Comparison of ENCODE assay signal across 8 mouse cellular contexts in genomic region chr13:31805831-31806427, GRCm38 (mm10). TPM values are rescaled to one million over a fixed set of nuclear protein-coding genes. Genes with fewer than 3 reads are reported as not detected.
DNase-seq lines count a peak whose midpoint lies in the region; ATAC-seq and TF ChIP-seq lines count a peak whose summit lies in the region.

No protein-coding gene starts in this region.

- H3K27ac ChIP-seq in embryonic facial prominence, embryonic 13.5 days = peak overlapping the region; percentile 95
- H3K27ac ChIP-seq in intestine, embryonic 15.5 days = no peak overlapping the region
- H3K27ac ChIP-seq in neural tube, embryonic 14.5 days (ENCODE audit: low read depth, low read length) = no peak overlapping the region

- TF ChIP-seq POLR2A in lung, adult 2 months (IDR thresholded peaks at IDR 0.05; ENCODE audit: borderline replicate concordance, extremely low read depth, low read depth, low read length) = no peak

- ATAC-seq in embryonic facial prominence, embryonic 13.5 days (ENCODE audit: insufficient number of reproducible peaks, insufficient read depth, low FRiP score, low TSS enrichment, low read depth) = 0 out of 2 replicates have a peak, but pooled peaks have one; percentile 5
- peak; percentile 25 for ATAC-seq in intestine, embryonic 15.5 days
- peak; percentile 8; the same call in 1 of the 2 replicates for ATAC-seq in neural tube, embryonic 14.5 days (ENCODE audit: low read depth)

- 12% methylated on average over 34 of the region's 34 CpGs for WGBS in lung, adult 2 months
- 3% methylated on average over 25 of the region's 34 CpGs for WGBS in embryonic facial prominence, embryonic 13.5 days
- WGBS in intestine, embryonic 15.5 days = 3% methylated on average over 34 of the region's 34 CpGs
- under 1% methylated on average over 31 of the region's 34 CpGs for WGBS in neural tube, embryonic 14.5 days

- TF ChIP-seq CTCF in lung, adult 2 months (IDR thresholded peaks at IDR 0.05; ENCODE audit: insufficient read depth, low read length) = no peak

- peak overlapping the region; percentile 89 for H3K9ac ChIP-seq in embryonic facial prominence, embryonic 13.5 days
- peak overlapping the region; percentile 41 for H3K9ac ChIP-seq in intestine, embryonic 15.5 days
- H3K9ac ChIP-seq in neural tube, embryonic 14.5 days (replicated peaks; ENCODE audit: low read depth, low read length) = no peak overlapping the region

- H3K4me2 ChIP-seq in embryonic facial prominence, embryonic 13.5 days = peak overlapping the region; percentile 97
- peak overlapping the region; percentile 100 for H3K4me2 ChIP-seq in intestine, embryonic 15.5 days (replicated peaks)
- H3K4me2 ChIP-seq in neural tube, embryonic 14.5 days (ENCODE audit: low read depth, low read length) = peak overlapping the region; percentile 51

- no peaks in the 10 kb centered on the region for H3K9me3 ChIP-seq in embryonic facial prominence, embryonic 13.5 days
- H3K9me3 ChIP-seq in intestine, embryonic 15.5 days = no peaks in the 10 kb centered on the region
- no peaks in the 10 kb centered on the region for H3K9me3 ChIP-seq in neural tube, embryonic 14.5 days (ENCODE audit: control insufficient read depth, low read length)

- peak overlapping the region; percentile 34 for H3K4me3 ChIP-seq in lung, adult 2 months (replicated peaks; ENCODE audit: extremely low read depth, low read depth, low read length)
- peak overlapping the region; percentile 70 for H3K4me3 ChIP-seq in embryonic facial prominence, embryonic 13.5 days
- peak overlapping the region; percentile 62 for H3K4me3 ChIP-seq in intestine, embryonic 15.5 days (replicated peaks)
- H3K4me3 ChIP-seq in neural tube, embryonic 14.5 days (ENCODE audit: low read depth, low read length) = peak overlapping the region; percentile 34

- no peak for DNase-seq in lung, adult 2 months
- no peak for DNase-seq in lung, postnatal 36 days
- no peak for DNase-seq in retina, postnatal 1 day
- no peak for DNase-seq in frontal cortex, postnatal 25 days (ENCODE audit: low spot score in 2 of 2)
- no peak for DNase-seq in adipocyte (ENCODE audit: low spot score)

- H3K27me3 ChIP-seq in embryonic facial prominence, embryonic 13.5 days = peaks cover 86% of the 10 kb centered on the region
- peaks cover 83% of the 10 kb centered on the region for H3K27me3 ChIP-seq in intestine, embryonic 15.5 days (replicated peaks)
- H3K27me3 ChIP-seq in neural tube, embryonic 14.5 days (ENCODE audit: control insufficient read depth, insufficient read depth, low read length) = peaks cover 66% of the 10 kb centered on the region

- peaks cover 9% of the 10 kb centered on the region for H3K4me1 ChIP-seq in lung, adult 2 months (ENCODE audit: control insufficient read depth, insufficient read depth, low read length)
- H3K4me1 ChIP-seq in embryonic facial prominence, embryonic 13.5 days = peaks cover 57% of the 10 kb centered on the region
- H3K4me1 ChIP-seq in intestine, embryonic 15.5 days (replicated peaks) = peaks cover 33% of the 10 kb centered on the region
- peaks cover 16% of the 10 kb centered on the region for H3K4me1 ChIP-seq in neural tube, embryonic 14.5 days (ENCODE audit: control insufficient read depth, insufficient read depth, low read length)

- H3K36me3 ChIP-seq in embryonic facial prominence, embryonic 13.5 days = no peaks in the 10 kb centered on the region
- H3K36me3 ChIP-seq in intestine, embryonic 15.5 days = no peaks in the 10 kb centered on the region
- no peaks in the 10 kb centered on the region for H3K36me3 ChIP-seq in neural tube, embryonic 14.5 days (ENCODE audit: control insufficient read depth, insufficient read depth, low read length)

RNA-seq across cellular contexts. Expression of gene Foxc1, which starts 0.5 kb away (rescaled TPM):
- polyA plus RNA-seq in lung, adult 2 months (2012; rRNA removed) = 1.4 and 1.9 TPM in 2 replicates
- 1.6 and 2.9 TPM in 2 replicates for polyA plus RNA-seq in embryonic facial prominence, embryonic 13.5 days (2015; fragmentation: Nextera tagmentation; extraction: Ambion mirVana)
- 0.19 and 0.23 TPM in 2 replicates for polyA plus RNA-seq in intestine, embryonic 15.5 days (2015; fragmentation: Nextera tagmentation; extraction: Ambion mirVana)
- polyA plus RNA-seq in neural tube, embryonic 14.5 days (2014; fragmentation: Nextera tagmentation; extraction: Ambion mirVana) = 0.50 and 3.0 TPM in 2 replicates
